Mouse (Mus musculus): ENCODE data around the gene Hmga1.
A peak's percentile ranks its signal among the peaks of the same experiment; 100 is the strongest.

Hmga1 gene

GRCm38 (mm10) chr17:27532095-27532494, 24.2 kb upstream of the Hmga1 start:
- DNase-seq = no peak

- no peak for DNase-seq
These were observed 22.9 kb upstream of the Hmga1 start for GRCm38 (mm10) chr17:27533354-27533753.

GRCm38 (mm10) chr17:27534718-27535117, 21.6 kb upstream of the Hmga1 start:
- peak; percentile 83 for DNase-seq

GRCm38 (mm10) chr17:27541261-27541660, 15.0 kb upstream of the Hmga1 start:
- no peak for DNase-seq

GRCm38 (mm10) chr17:27541984-27542383, 14.3 kb upstream of the Hmga1 start:
- no peak for DNase-seq

DNA sequence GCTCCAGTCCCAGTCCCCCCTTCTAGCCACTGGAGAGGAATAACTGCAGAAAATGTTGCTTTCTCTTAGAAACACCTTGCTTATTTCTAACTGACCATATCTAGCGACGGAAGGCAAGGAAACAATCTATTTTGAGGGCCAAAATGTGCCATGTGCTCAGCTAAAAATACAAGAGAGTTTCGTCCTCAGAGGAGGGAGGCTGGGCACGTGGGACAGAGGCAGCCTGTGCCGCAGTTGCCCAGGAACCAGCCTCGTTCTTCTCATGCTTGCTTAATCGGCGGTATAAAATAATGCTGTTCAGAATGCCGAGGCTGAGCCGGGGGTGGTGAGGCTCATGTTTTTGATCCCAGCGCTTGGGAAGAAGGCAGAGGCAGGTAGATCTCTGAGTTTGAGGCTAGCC, 11.7 kb upstream of the Hmga1 start:
- DNase-seq = no peak

- DNase-seq = no peak
These were observed 10.3 kb upstream of the Hmga1 start for GRCm38 (mm10) chr17:27545991-27546390.

GRCm38 (mm10) chr17:27546574-27547085, 9.7 kb upstream of the Hmga1 start:
- no peak for DNase-seq

DNA sequence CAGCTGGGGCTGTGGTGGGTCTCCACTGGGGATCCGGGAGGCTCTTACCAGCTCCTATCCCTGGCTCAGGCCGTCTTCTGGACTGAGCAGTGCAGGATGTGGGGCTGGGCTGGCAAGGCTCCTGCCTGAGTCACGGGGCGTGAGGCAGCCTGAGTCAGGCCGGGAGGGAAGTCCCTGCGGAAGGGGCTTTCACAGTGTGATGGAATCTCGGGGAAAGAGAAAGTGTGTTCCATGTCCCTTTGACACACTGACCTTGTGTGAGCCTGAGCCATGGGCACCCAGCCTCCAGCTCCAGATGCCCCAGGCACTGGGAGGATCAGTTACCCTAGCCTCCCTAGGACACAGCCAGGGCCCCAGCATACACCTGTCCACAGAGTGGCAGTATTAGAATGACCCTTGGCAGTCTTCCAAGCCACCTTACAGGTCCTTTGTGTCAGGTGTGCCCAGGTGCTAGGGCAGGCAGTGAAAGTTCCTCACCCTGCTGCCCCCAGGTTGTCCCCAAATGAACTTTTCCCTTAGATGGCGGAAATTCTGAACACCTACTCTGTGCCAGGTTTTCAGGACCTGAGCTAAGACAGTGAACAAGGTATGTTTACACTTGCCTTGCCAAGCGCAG, 8.9 kb upstream of the Hmga1 start:
- no peak for DNase-seq

DNA sequence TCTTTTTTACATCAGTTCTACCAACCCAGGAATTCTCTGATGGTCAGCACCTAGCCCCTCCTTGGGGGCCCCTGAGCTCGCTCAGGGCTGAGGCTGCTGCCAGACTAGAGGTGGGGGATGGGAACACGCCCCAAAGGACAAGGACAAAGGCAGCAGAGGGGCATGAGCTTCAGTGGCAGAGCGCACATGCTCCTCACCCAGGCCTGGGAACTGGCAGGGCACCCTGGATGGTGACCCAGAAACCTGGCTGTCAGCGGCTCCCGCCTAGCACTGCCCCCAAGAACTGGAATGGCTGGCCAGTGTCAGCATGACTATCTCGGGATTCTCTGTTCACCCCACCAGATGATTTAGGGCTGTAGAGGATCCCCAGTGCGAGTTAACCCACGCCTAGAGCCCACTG, 7.1 kb upstream of the Hmga1 start:
- no peak for DNase-seq

DNA sequence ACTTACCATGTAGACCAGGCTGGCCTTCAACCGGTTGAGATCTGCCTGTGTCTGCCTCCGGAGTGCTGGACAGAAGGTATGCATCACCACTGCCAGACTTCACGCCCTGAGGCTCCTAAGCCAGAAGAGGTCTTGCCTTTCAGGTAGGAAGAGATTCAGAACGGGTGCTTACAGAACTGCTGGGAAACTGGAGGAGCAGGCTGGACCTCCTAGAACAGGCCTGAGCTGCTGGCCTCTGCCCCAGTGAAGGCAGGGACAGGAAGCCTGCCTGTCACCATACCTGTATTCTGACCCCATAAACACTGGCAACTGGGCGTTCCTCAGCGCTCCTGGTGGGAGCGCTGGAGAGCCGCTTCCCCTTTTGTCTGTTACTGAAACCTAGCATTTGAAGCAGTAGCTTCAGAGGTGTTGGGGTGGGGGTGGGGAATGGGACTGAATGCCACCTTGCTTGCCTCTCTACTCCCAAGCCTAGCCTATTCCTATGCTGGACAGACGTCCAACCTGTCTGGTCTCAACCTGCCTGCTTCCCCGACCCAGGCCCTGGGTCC, 4.8 kb upstream of the Hmga1 start:
- no peak for DNase-seq

GRCm38 (mm10) chr17:27552215-27553201, 3.8 kb upstream of the Hmga1 start:
- DNase-seq = peak; percentile 72

- DNase-seq = no peak
These were observed 2.0 kb upstream of the Hmga1 start for GRCm38 (mm10) chr17:27554062-27554960.

DNA sequence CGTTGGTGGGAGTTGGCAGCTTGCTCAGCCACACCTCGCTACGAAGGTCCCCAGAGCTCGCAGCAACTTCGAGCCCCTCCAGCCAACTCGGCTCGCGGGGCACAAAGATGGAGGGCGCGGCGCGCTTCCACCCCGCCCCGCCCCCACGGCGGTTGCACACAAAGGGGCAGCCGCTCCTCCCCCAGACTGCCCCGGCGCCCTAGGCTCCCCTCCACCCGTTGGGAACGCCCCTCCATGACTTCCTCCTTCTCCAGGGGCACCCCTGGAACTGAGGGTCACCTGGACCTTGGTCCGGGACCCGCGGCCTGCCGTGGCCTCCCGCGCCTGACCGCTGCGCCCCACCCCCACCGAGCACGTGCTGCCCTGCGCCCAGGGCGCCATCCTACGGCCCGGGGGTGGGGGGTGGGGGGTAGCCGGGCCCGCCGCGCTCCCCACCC, 1.2 kb upstream of the Hmga1 start:
- peak; percentile 74 for DNase-seq

DNA sequence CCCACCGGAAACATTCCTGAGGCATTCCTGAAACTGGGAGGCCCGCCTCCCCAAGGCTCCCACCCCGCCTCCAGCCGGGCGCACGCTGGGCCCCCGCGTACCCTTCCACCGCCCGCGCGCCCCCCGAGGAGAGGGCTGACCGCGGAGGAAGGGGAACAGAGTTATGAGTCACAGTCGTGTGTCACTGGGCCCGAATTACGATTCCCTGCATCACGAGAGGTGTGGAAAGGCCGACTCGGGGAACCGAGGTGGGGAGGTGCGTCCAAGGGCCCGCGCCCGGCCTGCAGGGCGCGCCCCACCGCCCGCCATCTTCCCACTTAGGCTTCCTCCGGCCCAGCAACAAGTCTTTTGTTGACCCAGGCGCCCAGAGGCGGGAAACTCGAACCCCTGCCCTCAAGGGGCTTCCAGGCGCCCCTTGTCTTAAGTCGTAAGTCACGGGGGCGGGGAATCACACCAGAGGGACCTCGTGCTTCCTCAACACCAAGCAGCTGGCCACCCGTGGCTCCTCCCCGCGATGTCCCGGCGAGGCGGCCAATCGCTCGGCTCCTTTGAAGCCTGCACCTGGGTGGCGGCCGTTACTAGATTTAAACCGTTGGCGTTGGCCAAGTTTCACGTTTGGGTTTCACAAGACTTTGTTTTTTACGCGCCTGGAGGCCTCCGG, 655 bp upstream of the Hmga1 start:
- DNase-seq = peak; percentile 78

DNA sequence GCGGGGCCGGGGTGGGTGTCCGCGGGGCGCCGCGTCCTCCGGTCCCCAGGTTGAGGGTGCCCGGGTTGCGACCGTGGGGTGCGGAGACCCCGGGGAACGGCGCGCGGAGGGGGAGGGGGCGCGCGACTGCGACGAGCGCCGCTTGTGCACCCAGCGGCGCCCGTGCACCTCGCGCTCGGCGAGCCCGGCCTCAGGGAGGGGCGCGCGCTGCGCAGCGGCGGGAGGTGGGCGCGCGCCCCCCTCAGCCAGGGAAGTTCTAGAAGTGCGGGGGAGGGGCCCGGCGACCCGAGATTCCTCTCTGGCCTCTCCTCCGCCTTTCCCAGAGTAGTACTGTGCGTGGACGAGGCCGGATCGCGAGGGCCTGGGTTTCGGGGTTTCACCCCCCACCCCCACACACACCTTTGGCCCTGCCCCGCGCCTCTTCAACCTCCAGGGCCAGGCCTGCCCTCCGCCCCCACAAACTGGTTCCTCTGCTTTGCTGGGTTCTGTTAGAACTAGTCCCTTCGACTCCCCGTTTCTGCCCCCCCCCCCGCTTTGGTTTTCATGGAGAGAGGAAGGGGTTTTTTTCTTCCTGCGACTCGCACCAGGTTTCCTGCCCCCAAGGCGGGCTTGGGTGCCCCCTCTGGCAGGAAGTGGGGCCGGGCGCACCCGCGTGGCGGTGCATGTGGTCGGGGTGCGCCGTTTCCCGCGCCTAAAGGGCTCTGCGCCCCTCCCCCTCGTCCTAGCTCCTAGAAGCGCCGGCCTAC, 1.1 kb downstream of the Hmga1 start:
- peak; percentile 72 for DNase-seq

DNA sequence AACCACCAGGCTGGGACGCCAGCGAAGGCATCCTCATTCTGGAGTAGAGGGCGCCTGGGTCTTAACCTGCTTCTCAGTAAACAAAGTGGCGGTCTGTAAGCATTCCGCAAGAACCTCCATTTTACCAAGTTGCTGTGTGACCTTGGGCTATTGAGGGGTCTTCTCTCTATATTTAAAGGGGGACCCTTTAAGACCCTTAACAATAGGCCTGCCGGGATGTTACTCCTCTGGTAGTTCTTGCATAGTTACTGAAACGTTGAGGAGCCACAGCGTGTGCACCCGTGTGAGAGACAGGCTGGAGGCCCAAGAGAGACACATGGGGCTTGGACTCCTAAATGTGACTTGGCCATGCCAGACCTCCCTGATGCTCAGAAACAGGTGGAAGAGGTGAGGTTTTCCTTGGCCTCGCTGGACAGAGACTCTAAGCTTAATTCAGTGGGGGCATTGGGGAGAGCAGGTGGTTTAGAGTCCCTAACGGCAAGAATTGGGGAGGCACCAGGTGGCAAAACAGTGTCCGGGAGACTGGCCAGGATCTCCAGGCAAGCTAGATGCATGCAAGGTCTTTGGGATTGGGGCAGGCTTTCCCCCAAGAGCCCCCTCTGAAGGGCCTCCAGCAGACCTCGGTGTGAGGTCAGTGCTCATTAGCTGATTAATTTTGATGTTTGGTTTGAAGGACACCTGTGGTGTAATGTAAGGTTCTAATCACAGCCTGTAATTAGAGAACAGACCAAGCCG, 1.8 kb downstream of the Hmga1 start:
- peak; percentile 82 for DNase-seq

- peak; percentile 63 for DNase-seq
These were observed 2.5 kb downstream of the Hmga1 start for GRCm38 (mm10) chr17:27558845-27559244.

DNA sequence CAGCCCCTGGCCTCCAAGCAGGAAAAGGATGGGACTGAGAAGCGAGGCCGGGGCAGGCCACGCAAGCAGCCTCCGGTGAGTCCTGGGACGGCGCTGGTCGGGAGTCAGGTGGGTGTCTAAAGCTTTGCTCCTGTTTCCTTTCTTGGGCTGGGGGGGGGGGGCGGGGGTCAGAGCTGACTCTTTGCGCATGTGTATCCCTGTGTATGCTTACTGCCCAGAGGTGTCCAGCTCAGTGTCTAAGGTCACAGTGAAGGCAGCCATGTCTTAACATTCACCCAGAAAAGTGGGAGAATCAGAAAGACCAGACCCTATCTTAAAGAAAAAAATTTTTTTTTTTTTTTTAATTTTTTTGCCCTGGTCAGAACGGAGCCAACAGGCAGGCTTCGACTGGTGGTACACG, 3.3 kb downstream of the Hmga1 start:
- DNase-seq = no peak

GRCm38 (mm10) chr17:27560926-27561480, 4.7 kb downstream of the Hmga1 start:
- no peak for DNase-seq
